Mouse (Mus musculus) bone marrow, adult 2 months (tissue): ENCODE data around the gene Mapk10.

Experiments
- CTCF ChIP-seq: fragments of 200-500 bp; IDR thresholded peaks from 2 replicates; pipeline ENCODE4 v1.5.1; 2011; ENCODE audit warnings: low read length, control low read depth; ENCODE audit not compliant: control insufficient read depth, insufficient read depth
- POLR2A ChIP-seq: fragments of 200-500 bp; IDR thresholded peaks from 2 replicates; pipeline ENCODE4 v1.6.1; 2011; ENCODE audit warnings: low read depth, mild to moderate bottlenecking, control low read depth, low read length, borderline replicate concordance; ENCODE audit not compliant: control insufficient read depth

- TF ChIP-seq CTCF (no peak), POLR2A (no peak)
Measured at GRCm38 (mm10) chr5:103160314-103161195, 50.6 kb downstream of the Mapk10 start.
